Mouse (Mus musculus) heart, adult 9 months (tissue): ENCODE measurements around the gene Slc4a2.

Source experiments
- DNase-seq, 2 experiments: peaks; one replicate each; pipeline ENCODE4 v3.0.0; 2022; ENCODE audit warnings: low spot score in 2 of 2

Gene Slc4a2

DNA sequence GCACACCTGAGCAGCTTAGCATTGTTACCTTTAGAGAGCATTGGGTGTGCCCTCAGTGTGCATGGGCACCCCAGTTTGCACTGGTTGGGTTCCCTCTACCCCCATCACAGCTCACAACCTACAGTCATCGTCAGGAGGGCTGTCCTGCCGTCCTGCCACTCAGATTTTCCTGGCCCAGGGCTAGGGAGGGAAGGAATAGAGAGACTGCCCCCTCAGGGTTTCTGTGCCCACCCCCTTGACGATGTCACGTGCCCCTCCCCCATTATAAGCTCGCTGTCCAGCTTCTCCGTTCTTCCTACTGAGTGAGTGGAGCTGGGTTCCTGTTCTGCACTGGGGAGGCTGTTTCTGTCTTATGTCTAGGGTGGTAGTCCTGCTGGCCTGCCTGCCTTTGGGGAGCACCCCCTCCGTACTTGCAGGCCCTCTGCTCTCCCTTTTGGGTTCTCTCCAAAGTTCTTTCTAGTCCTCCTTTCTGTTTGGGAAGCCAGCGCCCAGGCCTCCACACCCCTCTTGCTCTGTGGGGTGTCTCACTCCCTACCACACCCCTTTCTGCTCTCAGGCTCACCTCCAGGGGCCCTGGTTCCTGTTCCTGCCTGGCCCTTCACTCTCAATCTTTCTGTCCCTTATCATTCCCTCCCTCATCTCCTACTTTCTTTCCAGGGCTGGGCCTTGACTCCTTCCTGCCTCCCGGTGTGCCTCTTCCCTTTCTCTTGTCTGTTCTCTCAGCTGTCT lies 3.1 kb downstream of the Slc4a2 start:
- no peak for DNase-seq

DNA sequence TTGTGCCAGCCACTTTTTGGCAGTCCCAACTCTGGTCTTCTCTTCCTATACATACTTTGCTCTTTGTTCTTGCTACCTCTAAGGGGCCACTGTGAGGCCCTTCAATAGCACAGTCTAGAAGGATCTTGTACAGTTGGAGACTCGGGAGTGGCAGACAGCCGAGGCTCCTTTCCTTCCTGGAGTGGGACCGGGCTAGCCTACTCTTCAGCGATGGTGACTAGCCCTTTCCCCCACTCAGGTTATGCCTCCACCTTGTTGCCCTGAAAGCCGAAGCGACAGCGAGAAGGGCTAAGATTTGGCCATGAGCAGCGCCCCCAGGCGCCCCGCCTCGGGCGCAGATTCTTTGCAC lies 3.6 kb downstream of the Slc4a2 start:
- DNase-seq: no peak

DNA sequence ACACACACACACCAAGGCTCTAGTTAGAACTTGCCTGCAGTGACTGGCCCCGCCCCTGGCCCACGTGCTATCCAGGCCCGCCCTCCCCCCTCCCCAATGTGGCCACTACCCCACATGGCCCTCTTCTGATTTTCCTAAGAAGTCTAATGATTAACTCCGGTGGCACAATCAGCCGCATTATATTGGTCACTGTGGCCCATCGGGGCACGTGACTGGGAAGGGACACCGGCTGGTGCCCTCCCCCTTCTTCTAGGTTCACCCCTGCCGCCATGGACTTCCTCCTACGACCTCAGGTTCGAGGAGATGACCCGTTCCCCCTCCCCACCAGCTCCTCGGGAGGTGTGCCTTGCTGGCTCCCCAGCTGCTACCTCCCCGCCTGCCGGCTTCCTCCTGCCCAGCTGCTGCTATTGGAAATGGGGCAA lies 4.4 kb downstream of the Slc4a2 start:
- no peak for DNase-seq

DNA sequence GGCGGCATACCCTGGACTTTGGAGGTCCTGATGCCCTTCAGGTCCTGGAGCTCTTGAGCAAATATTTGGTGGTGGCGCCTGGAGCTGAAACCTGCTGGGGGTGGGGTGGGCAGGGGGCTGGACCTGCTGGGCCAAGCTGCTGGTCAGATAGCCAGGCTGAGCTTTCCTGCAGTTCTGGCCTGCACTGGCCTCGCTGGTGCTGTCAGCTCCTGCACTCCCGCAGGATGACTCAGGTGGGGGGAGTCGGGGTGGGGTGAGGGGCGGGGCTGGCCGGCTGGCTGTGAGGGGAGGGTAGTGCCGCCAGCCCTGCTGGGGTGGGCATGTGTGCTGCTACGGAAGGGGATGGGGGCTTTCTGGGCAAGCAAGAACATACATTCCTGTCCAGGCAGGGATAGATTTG lies 5.0 kb downstream of the Slc4a2 start:
- DNase-seq: no peak

DNA sequence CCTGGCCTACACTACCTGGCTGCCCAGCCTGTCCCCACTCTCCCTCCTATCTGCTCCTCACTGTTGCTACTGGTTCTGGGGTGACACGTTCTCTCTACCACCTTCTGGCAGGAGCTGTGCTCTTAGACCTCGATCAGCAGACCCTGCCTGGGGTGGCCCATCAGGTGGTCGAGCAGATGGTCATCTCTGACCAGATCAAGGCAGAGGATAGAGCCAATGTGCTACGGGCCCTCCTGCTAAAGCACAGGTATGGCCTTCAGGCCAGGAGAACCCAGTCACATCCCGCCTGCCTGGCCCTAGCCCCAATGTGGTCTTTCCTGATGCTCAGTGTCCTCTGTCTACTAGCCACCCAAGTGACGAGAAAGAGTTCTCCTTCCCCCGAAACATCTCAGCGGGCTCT lies 10.4 kb downstream of the Slc4a2 start:
- no peak for DNase-seq

DNA sequence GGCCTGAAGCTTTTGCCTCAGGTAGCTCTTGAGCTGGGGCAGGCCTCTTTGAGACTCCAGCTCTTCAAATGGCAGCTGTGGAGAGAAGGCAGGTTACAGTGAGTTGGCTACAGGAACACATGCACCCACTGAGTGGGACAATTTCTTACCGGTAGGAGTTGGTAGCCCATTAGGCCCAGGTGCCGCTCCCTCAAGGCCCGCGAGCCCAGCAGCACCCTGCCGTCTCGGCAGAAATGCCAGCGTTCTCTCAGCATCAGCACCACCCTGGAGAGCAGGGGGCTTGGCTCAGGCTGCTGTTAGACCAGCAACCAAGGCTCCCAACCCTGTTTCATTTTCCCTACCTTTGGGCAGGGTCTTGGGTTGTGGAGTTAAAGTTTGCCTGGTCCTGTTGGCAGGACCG lies 17.6 kb downstream of the Slc4a2 start:
- DNase-seq: no peak

DNA sequence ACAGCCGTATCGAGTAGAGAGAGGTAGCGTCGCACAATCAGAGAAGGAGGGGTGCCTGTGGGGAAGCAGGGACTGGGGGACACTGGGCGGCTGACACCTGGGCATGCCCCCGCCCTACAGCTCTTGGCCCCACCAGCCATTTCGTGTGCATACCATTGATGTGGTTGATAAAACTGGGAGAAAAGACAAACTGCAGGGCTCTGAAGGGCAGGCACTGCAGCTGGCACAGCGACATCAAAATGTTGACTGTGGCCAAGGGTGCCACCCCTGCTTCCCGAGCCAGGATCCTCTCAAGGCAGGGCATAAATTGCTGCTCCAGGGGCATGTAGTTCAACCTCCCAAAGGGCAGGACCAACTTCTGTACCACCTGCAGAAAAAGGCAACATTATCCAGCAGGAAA lies 18.4 kb downstream of the Slc4a2 start:
- no peak for DNase-seq

DNA sequence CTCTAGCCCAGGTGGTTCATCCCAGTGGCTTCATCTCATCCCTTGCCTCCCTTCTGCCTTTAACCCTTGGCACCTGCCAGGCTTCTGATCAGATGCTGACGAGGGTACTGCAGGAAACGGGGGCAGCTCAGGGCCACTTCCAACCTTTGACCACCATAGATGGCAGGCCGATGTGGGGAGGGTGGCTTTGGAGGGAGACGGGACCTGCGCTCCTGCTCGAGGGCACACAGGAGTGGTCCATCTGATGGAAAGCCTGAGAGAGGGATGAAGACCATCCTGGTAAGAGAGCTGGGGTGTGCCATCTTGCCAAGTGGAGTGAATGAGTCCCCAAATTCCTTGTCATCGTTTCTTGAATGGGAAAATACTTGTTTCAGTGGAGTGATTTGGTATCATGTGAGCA lies 19.6 kb downstream of the Slc4a2 start:
- no peak for DNase-seq

DNA sequence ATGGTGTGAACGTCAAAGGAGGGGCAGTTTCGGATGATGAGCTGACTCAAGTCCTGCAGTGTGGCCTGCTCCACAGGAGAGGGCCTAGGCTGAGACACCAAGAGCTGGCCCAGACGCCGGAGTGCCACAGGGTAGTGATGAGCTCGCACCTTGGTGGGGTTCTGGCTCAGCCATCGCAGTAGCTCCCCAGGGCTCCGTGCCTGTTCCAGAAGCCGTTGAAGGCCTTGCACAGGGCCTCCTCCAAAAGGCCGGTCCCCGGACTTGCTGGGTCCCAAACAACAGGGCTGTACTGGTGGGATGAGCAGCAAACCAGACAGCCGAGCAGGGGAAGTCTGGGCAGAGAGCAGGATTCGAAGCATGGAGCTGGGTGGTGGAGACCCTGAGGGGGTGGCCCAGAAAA lies 20.3 kb downstream of the Slc4a2 start:
- DNase-seq: no peak

DNA sequence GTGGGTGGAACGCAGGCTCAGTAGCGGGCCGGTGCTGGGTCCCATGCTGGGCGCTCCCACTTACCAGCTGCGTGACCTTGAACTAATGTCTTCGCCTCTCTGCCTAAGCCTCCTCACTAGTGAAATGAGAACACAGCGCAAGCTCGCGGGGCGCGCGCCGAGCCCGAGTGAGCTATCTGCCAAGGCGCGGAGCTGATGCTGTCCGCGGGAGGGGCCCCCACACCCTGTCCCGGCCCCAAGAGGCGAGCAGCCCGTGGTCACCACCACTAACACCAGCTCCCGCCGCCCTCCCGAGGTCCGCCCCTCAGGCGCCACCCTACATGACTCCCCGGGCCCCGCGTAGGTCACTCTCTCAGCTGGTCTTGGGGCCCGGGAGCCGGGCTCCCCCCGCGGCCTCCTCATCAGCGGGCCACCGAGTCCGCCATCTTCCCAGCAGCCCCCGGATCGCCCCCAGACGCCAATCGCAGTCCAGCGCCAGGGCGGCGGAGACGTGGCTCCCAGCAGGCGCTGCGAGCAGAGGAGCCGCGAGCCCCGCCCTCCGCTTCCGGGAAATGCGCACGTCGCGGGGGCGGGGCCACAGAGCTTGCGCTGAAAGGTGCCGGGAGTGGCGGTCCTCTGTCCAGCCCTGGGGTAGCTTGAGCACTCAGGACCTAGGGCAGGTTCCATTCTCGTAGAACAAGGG lies 21.2 kb downstream of the Slc4a2 start, which contains the start of gene Fastk:
TSS of gene Fastk (minus strand) at position 542 of the 682 bp plus-strand sequence.
- DNase-seq: peak; percentile 93 to 94

DNA sequence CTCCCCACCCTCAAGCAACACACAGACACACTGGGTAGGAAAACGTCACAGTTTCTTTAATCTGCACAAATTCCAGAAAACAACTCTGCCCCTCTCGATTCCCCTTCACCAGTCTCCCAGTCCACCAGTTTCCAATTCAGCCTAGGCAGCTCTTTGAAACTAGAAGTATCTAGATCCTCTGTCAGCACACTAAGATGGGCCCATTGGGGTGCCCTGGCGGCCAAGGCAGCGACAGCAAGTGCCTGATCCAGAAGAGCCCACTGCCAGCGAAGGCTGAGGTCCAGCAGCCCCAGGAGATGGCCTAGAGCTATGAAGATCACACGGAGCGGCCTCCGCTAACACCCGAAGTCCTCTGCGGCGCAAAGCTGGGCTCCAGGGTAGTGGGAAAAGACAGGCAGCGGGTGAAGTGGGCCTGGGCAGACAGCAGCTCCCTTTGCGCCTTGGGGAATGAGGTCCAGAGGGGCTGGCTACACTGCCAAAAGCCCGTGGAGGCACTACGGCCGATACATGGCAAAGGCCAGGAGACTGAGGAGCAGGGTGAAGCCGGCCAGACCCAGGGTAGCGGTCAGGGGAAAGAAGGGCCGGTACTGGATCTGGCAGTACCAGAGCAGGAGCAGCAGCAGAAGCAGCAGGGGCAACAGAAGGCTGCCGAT lies 21.9 kb downstream of the Slc4a2 start:
- DNase-seq: no peak

DNA sequence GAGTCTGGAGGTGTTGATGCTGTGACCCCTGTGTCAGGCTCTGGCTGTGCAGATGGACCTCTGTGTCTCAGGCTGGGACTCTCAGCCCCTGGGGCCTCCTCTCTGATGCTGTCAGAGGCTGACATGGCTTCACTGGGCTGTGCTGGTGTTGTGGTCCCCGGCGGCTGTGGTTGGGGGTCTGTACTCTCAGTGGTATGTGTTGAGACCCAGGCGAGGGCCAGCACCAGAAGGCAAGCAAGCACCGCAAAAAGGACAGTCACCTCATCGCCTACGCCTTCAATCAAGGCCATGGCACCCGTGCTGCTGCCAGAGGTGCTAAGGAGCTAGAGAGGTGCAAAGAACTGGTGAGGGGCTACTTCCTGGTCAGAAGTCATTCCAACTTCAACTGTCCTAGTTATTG lies 23.0 kb downstream of the Slc4a2 start:
- no peak for DNase-seq

DNA sequence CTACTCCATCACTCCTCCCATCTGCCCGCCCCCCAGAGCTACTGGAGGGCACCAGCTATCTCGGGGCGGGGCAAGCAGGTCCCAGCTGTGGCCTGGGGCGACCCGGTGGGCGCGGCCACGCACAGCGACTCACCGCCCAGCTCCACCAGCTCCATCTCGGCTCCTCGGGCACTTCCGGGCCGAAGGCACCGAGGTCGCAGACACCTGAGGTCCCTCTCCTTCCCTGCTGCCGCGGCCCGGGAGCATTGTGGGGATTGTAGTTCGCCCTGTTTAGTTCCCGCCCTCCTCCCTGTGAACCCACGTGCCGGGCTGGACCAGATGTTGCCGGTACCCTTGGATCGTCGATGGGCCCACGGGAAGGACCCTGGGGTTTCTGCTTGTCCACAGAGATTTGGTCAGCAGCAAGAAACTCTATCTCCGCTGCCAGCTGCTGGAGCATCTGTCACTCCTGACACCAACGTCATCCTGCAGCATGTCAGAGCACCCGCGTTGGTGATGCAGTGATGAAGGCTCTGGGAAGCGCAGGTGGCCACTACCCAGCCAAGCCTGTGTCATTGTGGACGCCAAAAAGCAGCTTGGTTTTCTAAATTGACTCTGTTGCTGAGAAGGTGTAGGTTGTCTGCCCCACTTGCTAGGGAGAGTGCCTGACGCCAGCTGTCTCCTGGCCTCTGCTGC lies 24.1 kb downstream of the Slc4a2 start, which contains the start of gene Tmub1:
TSS of gene Tmub1 (minus strand) at position 231 of the 675 bp plus-strand sequence.
- DNase-seq: peak; percentile 84 to 87

DNA sequence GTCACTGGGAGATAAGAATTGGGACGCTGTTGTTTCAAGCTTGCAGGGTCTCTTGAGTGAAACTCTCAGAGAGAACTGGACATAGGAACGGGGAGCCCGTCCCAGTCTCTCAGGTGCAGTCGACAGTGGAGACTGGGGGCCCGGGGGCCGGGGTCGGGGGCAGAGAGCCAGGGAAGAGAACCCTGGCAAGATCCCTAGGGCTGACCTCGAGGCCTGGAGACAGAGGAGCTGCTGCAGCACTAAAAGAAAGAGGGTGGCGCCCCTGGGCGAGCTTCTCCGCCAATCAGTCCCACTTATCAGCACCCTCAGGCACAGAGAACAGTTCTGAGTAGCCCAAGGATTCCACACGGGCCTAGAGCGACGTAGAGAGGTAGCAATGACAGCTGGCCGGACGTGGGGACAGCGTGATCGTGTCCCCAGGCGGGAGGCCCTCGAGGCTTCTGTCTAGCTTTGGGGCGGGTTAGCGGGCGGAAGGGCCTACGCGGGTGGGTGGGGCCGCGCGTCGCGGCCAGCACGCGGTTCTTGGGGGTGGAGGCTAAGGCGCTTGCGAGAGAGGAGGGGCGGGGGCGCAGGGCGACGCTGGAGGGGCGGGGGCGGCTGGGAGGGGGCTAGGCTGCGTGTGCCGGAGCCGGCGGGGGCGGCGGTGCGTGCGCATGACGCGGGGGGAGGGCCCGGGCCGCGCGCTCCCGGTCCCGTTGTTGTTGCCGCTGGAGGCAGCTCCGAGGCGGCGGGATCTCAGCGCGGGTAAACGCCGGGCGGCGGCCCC lies 27.8 kb downstream of the Slc4a2 start:
- DNase-seq: peak; percentile 83 to 87

DNA sequence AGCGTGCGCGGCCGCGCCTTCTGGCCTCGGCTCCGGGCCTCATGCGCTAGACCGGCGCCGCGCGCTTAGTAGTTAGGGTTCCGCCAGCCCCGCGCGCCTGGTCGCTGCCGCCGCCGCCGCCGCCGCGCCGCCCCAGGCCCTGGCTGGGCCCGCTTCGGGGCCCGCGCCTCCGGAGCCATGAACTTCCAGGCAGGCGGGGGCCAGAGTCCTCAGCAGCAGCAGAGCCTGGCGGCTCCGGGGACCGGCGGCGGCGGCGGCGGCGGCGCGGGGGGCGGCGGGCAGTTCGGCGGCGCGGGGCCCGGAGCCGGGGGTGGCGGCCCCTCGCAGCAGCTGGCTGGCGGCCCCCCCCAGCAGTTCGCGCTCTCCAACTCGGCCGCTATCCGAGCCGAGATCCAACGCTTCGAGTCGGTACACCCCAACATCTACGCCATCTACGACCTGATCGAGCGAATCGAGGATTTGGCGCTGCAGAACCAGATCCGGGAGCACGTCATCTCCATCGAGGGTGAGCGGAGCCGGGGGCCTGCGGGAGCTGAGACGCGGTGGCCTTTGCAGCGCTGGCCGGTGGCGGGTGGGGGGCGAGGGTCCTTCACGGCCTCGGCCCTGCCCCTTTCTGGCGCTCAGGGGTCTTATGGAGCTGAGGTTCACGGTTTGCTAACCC lies 28.5 kb downstream of the Slc4a2 start, which contains the start of gene Agap3:
TSS of gene Agap3 (plus strand) at position 148 of the 661 bp plus-strand sequence.
- DNase-seq: peak; percentile 41 to 54

DNA sequence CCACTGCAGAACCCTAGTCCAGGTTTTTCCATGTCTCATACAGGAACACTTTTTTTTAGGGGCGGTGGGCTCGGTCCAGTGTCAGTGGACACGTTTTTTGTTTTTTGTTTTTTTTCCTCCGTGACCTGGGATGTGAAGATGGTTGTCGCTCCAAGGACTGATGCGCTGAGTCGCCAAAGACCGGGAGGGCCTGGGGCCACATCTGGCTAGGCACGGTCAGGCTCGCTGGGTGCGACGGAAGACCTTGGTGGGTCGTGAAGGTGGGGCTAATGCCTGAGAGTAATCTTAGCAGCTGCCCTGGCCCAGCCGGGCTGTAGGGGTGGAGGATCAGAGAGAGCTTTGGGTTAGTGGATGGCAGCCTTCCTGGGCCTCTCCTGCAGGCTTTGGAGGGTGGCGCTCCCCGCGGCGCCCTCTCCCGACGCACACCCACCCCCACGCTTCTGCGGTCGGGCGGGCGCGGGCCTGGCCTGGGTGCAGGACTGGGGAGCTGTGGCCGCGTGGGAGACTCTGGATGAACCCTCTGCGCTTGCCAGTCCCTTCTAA lies 29.1 kb downstream of the Slc4a2 start:
- DNase-seq: peak in 1 of 2 experiments; percentile 26

DNA sequence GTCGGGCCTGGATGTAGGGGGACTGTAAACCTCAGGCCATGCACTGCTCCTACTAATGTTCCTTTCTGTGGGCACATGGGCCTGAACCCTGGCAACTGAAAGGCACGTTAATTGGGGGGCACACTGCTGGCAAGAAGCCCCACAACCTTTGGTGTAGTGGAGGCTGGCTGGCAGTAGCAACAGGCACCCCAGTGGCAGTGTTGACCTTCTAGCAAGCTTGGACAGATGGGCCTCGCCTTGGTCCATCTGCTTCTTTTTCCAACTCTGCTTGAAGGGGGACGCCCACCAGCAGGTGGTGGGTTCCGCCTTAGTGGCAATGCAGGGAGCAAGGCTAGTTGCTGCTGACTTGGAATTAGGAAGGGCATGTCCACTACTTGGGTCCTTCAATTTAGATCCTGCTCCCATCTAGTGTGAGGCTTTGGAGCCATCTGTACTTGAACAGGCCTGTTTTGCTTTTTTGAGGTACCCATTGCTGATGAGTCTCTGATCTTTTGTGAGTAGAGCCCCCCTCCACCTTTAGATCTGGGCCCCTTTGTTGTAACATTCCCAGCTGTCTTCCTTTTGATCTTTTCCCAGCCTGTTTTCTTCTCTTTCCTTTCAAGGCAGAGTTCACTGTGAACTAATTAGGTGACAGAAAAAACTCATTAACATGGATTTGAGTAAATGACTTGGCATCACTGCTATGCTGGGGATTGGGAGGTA lies 29.8 kb downstream of the Slc4a2 start:
- DNase-seq: no peak

DNA sequence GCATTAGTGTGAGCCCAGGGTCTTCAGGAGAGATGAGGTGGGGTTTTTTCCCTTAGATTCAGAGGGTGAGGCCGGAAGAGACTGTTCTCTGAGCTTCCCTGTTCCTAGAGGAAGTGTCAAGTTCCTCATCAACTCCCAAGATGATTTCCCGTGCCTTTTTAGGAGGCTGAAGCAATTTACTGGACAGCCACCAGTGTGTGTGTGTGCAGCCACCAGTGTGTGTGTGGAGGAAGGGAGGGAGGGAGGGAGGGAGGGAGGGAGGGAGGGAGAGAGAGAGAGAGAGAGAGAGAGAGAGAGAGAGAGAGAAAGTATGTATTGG lies 30.3 kb downstream of the Slc4a2 start:
- peak in 1 of 2 experiments; percentile 31 for DNase-seq

DNA sequence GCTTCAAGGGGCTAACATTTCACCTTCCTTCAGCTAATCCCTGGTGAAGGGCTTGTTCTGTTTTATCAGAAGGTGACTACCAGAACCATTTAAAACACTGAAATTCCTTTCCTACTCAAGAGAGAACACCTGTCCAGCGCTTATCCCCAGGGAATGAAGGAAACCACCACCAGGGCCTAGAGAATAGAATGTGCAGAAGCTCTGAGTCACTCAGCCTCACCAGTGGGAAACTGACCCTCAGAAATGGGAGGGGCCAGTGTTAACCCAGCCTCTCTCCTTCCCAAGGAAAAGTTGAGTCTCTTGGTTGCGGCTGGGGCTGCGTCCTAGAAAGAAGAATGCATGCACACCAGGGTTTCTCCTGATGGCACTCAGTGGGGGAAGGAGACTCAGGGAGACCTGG lies 31.4 kb downstream of the Slc4a2 start:
- DNase-seq: no peak

DNA sequence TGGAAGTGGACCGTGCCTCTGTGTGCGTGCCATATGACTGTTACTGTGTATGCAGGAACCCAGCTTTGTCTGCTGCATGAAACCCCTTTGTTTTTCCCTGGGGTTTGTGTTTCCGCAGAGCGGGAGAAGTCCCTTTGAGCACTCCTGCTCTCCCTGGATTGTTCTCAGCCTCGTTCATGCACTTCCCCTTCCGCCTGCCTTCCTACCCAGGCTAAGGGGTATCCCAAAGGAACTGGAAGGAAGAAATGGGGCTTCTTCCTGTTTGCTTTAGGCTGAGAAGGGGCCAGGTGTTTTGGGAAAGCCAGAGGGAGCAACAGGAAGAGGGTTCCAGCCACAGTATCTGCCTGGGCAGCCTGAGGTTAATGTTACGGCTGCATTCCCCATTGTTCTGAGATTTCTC lies 32.0 kb downstream of the Slc4a2 start:
- DNase-seq: no peak
